Mouse (Mus musculus) CD4-positive, CD25-positive, alpha-beta regulatory T cell, adult 9 weeks (primary cell): ENCODE results near the gene Nsrp1. TPM values are rescaled to one million over a fixed set of nuclear protein-coding genes. Genes with fewer than 3 reads are reported as not detected.

ENCODE experiments used
- polyA plus RNA-seq: library from polyadenylated mRNA; unstranded; fragments of 100-300 nt; shearing (Covaris generic); gene quantifications from one replicate; pipeline ENCODE4 v1.2.1, GENCODE M21; 2017

Gene Nsrp1
- 49.7 TPM for polyA plus RNA-seq

GRCm38 (mm10) chr11:77078273-77079134 lies at the start of gene Nsrp1:
Nsrp1 (minus strand) TSS chr11:77078435.

GRCm38 (mm10) chr11:76997916-76998704 lies 80.1 kb downstream of the Nsrp1 start, which contains the start of gene Slc6a4:
Slc6a4 (plus strand) TSS chr11:76998603.

Other genes with a start within 250 kb of the Nsrp1 start
- gene Cpd, start 231.4 kb downstream of the Nsrp1 start, polyA plus RNA-seq, result 1.7 TPM
- 0.89 TPM for gene Tmigd1, start 176.3 kb downstream of the Nsrp1 start, polyA plus RNA-seq
- 91.7 TPM for gene Blmh, start 153.6 kb downstream of the Nsrp1 start, polyA plus RNA-seq
- 0.12 TPM for gene Slc6a4, start 79.8 kb downstream of the Nsrp1 start, polyA plus RNA-seq
- gene Efcab5, start 110.5 kb upstream of the Nsrp1 start, polyA plus RNA-seq, result 0.11 TPM
- 172 TPM for gene Ssh2, start 137.9 kb upstream of the Nsrp1 start, polyA plus RNA-seq